Mouse (Mus musculus): ENCODE measurements around the gene Matk. TPM values are rescaled to one million over a fixed set of nuclear protein-coding genes. Genes with fewer than 3 reads are reported as not detected.

The Matk gene
- polyA plus RNA-seq, 1 experiment from 2014 or later: 3.6 TPM

- Histone ChIP-seq H3K4me1 (peaks cover 67% of the 10 kb centered on the region), H3K9me3 (no peaks in the 10 kb centered on the region), H3K27me3 (replicated peaks; ENCODE audit: low read depth, poor library complexity, severe bottlenecking) (no peaks in the 10 kb centered on the region), H3K27ac (replicated peaks) (peak overlapping the region; percentile 60), H3K36me3 (replicated peaks) (peaks cover 64% of the 10 kb centered on the region), H3K4me3 (peak overlapping the region; percentile 9; the same call in 1 of the 2 replicates)
- WGBS: 79% methylated on average over 4 of the region's 4 CpGs
- DNase-seq (ENCODE audit: low spot score): no peak
Measured at GRCm38 (mm10) chr10:81302288-81302687, 49.6 kb downstream of the Matk start.

DNA sequence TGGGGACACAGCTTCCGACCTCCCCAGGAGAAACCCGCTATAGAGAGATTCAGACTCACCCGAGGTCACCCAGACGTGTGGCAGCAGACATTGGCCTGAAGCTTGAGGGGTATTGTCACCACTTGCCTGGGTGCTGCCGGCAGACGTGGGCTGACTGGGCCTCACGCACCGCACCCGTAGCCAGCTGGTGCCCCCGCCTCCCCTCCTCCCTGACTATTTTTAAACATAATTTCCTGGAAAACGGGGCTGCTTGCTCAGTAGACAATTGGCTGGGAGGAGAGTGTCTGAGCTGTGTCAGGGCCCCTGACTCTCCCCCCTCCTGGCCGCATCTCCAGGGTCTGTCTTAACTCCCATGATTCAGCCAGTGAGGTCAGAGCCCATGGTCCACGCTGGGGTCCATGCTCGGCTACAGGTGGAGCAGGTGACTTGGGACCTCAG is 50.1 kb downstream of the Matk start:
- Histone ChIP-seq H3K27me3 (replicated peaks; ENCODE audit: low read depth, poor library complexity, severe bottlenecking) (no peaks in the 10 kb centered on the region), H3K27ac (replicated peaks) (peak overlapping the region; percentile 60), H3K36me3 (replicated peaks) (peaks cover 68% of the 10 kb centered on the region), H3K4me3 (peak overlapping the region; percentile 9; the same call in 1 of the 2 replicates), H3K9me3 (no peaks in the 10 kb centered on the region), H3K4me1 (peaks cover 62% of the 10 kb centered on the region)
- 81% methylated on average over 14 of the region's 14 CpGs for WGBS
- no peak for DNase-seq (ENCODE audit: low spot score)

DNA sequence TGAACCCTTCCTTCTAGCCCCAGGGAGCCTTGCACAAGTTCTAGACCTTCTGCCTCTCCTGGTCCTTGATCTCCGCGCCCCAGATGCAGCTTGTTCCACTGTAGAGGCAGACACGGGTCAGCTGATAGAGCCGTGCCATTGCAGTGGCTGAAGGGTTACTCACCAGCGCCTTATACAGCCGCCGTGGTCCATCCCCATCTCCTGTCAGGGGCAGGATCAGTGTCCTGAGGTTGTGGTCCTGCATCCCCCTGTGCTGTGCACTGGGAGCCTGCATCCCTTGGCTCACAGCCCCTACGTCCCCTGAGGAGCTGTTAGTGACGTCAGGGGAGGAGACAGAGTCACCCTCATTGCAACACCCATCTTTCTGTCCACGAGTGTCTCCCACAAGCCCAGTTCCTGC is 50.5 kb downstream of the Matk start:
- Histone ChIP-seq H3K27me3 (replicated peaks; ENCODE audit: low read depth, poor library complexity, severe bottlenecking) (no peaks in the 10 kb centered on the region), H3K27ac (replicated peaks) (peak overlapping the region; percentile 36), H3K36me3 (replicated peaks) (peaks cover 68% of the 10 kb centered on the region), H3K4me3 (0 out of 2 replicates have a peak overlapping the region, but pooled peaks have one; percentile 9), H3K9me3 (no peaks in the 10 kb centered on the region), H3K4me1 (peaks cover 57% of the 10 kb centered on the region)
- DNase-seq (ENCODE audit: low spot score): no peak
- WGBS: 78% methylated on average over 10 of the region's 10 CpGs

DNA sequence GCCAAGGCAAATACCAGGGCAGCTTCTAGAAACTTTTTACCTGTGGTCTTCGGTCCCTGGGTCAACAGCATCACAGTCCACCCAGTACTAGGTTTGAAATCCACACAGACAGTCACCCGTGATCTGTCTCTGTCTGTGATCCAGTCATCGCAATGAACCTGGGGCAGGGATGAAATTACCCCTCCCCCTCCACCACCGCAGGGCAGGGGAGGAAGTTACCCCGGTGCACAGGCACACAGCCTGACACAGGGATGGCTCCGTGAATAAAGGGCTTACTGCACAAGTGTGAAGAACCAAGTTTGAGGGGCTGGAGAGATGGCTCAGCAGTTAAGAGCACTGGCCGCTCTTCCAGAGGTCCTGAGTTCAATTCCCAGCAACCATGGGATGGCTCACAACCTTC is 51.0 kb downstream of the Matk start:
- no peak for DNase-seq (ENCODE audit: low spot score)
- 77% methylated on average over 7 of the region's 7 CpGs for WGBS
- no peaks in the 10 kb centered on the region for H3K27me3 ChIP-seq (replicated peaks; ENCODE audit: low read depth, poor library complexity, severe bottlenecking)
- H3K4me1 ChIP-seq: peaks cover 57% of the 10 kb centered on the region
- H3K4me3 ChIP-seq: no peak overlapping the region
- no peaks in the 10 kb centered on the region for H3K9me3 ChIP-seq
- peaks cover 68% of the 10 kb centered on the region for H3K36me3 ChIP-seq (replicated peaks)
- peak overlapping the region; percentile 36; the same call in 1 of the 2 replicates for H3K27ac ChIP-seq (replicated peaks)

GRCm38 (mm10) chr10:81304597-81305238 is 52.0 kb downstream of the Matk start:
- H3K4me1 ChIP-seq: peaks cover 48% of the 10 kb centered on the region
- 24% methylated on average over 8 of the region's 9 CpGs for whole genome bisulfite sequencing
- H3K36me3 ChIP-seq (replicated peaks): peaks cover 76% of the 10 kb centered on the region

GRCm38 (mm10) chr10:81305663-81306062 is 52.9 kb downstream of the Matk start:
- no peak overlapping the region for H3K27ac ChIP-seq (replicated peaks)
- H3K4me1 ChIP-seq: peaks cover 38% of the 10 kb centered on the region
- H3K36me3 ChIP-seq (replicated peaks): peaks cover 77% of the 10 kb centered on the region
- no peaks in the 10 kb centered on the region for H3K9me3 ChIP-seq
- WGBS: 93% methylated on average over 14 of the region's 14 CpGs
- no peak for DNase-seq (ENCODE audit: low spot score)
- no peaks in the 10 kb centered on the region for H3K27me3 ChIP-seq (replicated peaks; ENCODE audit: low read depth, poor library complexity, severe bottlenecking)
- no peak overlapping the region for H3K4me3 ChIP-seq

More at GRCm38 (mm10) chr10:81304597-81305238, 52.0 kb downstream of the Matk start:
- no peak overlapping the region for H3K4me3 ChIP-seq
- H3K27me3 ChIP-seq (replicated peaks; ENCODE audit: low read depth, poor library complexity, severe bottlenecking): no peaks in the 10 kb centered on the region
- peak; percentile 64 for DNase-seq (ENCODE audit: low spot score)
- H3K9me3 ChIP-seq: no peaks in the 10 kb centered on the region
- H3K27ac ChIP-seq (replicated peaks): no peak overlapping the region

DNA sequence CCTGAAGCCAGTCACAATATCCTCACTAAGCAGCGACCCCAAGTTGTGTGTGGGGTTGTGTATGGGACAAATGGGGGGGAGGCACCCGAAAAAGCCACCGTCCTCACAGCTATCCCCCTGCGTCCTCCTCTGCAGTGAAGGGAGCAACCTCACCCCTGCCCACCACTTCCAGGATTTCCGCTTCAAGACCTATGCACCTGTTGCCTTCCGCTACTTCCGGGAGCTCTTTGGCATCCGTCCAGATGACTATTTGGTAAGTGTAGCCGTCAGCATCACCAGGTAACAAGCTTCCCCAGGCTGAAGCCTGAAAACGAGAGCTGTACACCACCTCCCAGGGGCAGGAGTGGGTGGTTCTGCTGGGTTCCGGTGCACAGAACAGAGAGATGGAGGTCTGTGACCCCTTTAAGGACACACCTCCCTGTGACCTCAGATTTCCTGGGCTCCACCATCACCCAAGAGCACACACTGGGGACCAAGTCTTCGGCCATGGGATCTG is 53.5 kb downstream of the Matk start:
- no peak for DNase-seq (ENCODE audit: low spot score)
- H3K36me3 ChIP-seq (replicated peaks): peaks cover 79% of the 10 kb centered on the region

GRCm38 (mm10) chr10:81306837-81307682 is 54.3 kb downstream of the Matk start:
- H3K36me3 ChIP-seq (replicated peaks): peaks cover 81% of the 10 kb centered on the region
- WGBS: 94% methylated on average over 21 of the region's 21 CpGs

More for the DNA sequence above, 53.5 kb downstream of the Matk start:
- Histone ChIP-seq H3K27me3 (replicated peaks; ENCODE audit: low read depth, poor library complexity, severe bottlenecking) (no peaks in the 10 kb centered on the region), H3K4me1 (peaks cover 32% of the 10 kb centered on the region), H3K27ac (replicated peaks) (no peak overlapping the region), H3K4me3 (no peak overlapping the region), H3K9me3 (no peaks in the 10 kb centered on the region)
- WGBS: 95% methylated on average over 12 of the region's 12 CpGs

DNA sequence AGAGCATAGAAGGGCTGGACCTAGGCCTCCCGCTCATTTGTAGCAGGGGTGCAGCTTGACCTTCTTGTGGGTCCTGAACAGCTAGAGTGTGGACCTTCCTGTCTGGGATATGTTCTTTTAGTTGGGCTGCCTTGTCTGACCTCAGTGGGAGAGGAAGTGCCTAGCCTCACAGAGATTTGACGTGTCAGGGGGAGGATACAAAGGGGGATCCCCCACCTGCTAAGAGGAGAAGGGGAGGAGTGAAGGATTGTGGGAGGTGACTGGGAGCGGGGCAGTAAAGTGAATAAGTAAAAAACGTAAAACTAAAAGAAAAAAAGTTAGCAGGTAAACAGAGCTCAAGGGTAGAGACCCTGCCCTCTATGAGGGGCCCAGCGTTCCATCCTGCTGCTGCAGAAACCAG is 56.8 kb downstream of the Matk start:
- no peak overlapping the region for H3K27ac ChIP-seq (replicated peaks)

More at GRCm38 (mm10) chr10:81306837-81307682, 54.3 kb downstream of the Matk start:
- Histone ChIP-seq H3K4me1 (peaks cover 26% of the 10 kb centered on the region), H3K4me3 (no peak overlapping the region), H3K27me3 (replicated peaks; ENCODE audit: low read depth, poor library complexity, severe bottlenecking) (no peaks in the 10 kb centered on the region), H3K27ac (replicated peaks) (no peak overlapping the region), H3K9me3 (no peaks in the 10 kb centered on the region)
- DNase-seq (ENCODE audit: low spot score): no peak

More for the DNA sequence above, 56.8 kb downstream of the Matk start:
- Histone ChIP-seq H3K27me3 (replicated peaks; ENCODE audit: low read depth, poor library complexity, severe bottlenecking) (no peaks in the 10 kb centered on the region), H3K36me3 (replicated peaks) (peaks cover 96% of the 10 kb centered on the region), H3K9me3 (no peaks in the 10 kb centered on the region), H3K4me1 (peaks cover 2% of the 10 kb centered on the region), H3K4me3 (no peak overlapping the region)
- no peak for DNase-seq (ENCODE audit: low spot score)
- WGBS: 90% methylated on average over 5 of the region's 5 CpGs

Small RNAs within 50 kb of the gene (microRNA-seq; reads per million reads assigned to microRNA genes)
- gene Mir3057: 11.9 reads per million, percentile 22 among the genes with 10 or more reads in this experiment

Other genes starting within 250 kb of the Matk start
- gene Gng7, start 238.0 kb upstream of the Matk start, polyA plus RNA-seq (2016; fragmentation: Nextera tagmentation; extraction: Ambion mirVana): 6.5 and 6.7 TPM in 2 replicates
- gene Diras1, start 227.3 kb upstream of the Matk start, polyA plus RNA-seq (2016; fragmentation: Nextera tagmentation; extraction: Ambion mirVana): 1.4 and 1.9 TPM in 2 replicates
- gene Slc39a3, start 215.5 kb upstream of the Matk start, polyA plus RNA-seq (2016; fragmentation: Nextera tagmentation; extraction: Ambion mirVana): 14.0 and 16.9 TPM in 2 replicates
- gene Sgta, start 192.8 kb upstream of the Matk start, polyA plus RNA-seq (2016; fragmentation: Nextera tagmentation; extraction: Ambion mirVana): 289 and 290 TPM in 2 replicates
- gene Thop1, start 182.9 kb upstream of the Matk start, polyA plus RNA-seq (2016; fragmentation: Nextera tagmentation; extraction: Ambion mirVana): 102 and 109 TPM in 2 replicates
- gene Creb3l3, start 154.1 kb upstream of the Matk start, polyA plus RNA-seq (2016; fragmentation: Nextera tagmentation; extraction: Ambion mirVana): 0.60 TPM in 1 of 2 replicates, not detected in the other
- 222 and 225 TPM in 2 replicates for gene Map2k2, start 147.0 kb upstream of the Matk start, polyA plus RNA-seq (2016; fragmentation: Nextera tagmentation; extraction: Ambion mirVana)
- 10.4 and 11.7 TPM in 2 replicates for gene Zbtb7a, start 117.7 kb upstream of the Matk start, polyA plus RNA-seq (2016; fragmentation: Nextera tagmentation; extraction: Ambion mirVana)
- 62.2 and 66.3 TPM in 2 replicates for gene Pias4, start 85.0 kb upstream of the Matk start, polyA plus RNA-seq (2016; fragmentation: Nextera tagmentation; extraction: Ambion mirVana)
- 564 and 572 TPM in 2 replicates for gene Eef2, start 76.3 kb upstream of the Matk start, polyA plus RNA-seq (2016; fragmentation: Nextera tagmentation; extraction: Ambion mirVana)
- 51.5 and 53.2 TPM in 2 replicates for gene Dapk3, start 69.9 kb upstream of the Matk start, polyA plus RNA-seq (2016; fragmentation: Nextera tagmentation; extraction: Ambion mirVana)
- gene 4930442H23Rik, start 69.1 kb upstream of the Matk start, polyA plus RNA-seq (2016; fragmentation: Nextera tagmentation; extraction: Ambion mirVana): not detected in 2 replicates
- not detected in 2 replicates for gene Nmrk2, start 50.9 kb upstream of the Matk start, polyA plus RNA-seq (2016; fragmentation: Nextera tagmentation; extraction: Ambion mirVana)
- 2.5 and 3.6 TPM in 2 replicates for gene Atcay, start 22.1 kb upstream of the Matk start, polyA plus RNA-seq (2016; fragmentation: Nextera tagmentation; extraction: Ambion mirVana)
- 3.5 and 4.6 TPM in 2 replicates for gene Zfr2, start 19.8 kb upstream of the Matk start, polyA plus RNA-seq (2016; fragmentation: Nextera tagmentation; extraction: Ambion mirVana)
- gene Mrpl54, start 14.0 kb downstream of the Matk start, polyA plus RNA-seq (2016; fragmentation: Nextera tagmentation; extraction: Ambion mirVana): 223 and 237 TPM in 2 replicates
- gene Apba3, start 14.0 kb downstream of the Matk start, polyA plus RNA-seq (2016; fragmentation: Nextera tagmentation; extraction: Ambion mirVana): 57.2 and 57.5 TPM in 2 replicates
- 8.9 and 9.0 TPM in 2 replicates for gene Tjp3, start 38.6 kb downstream of the Matk start, polyA plus RNA-seq (2016; fragmentation: Nextera tagmentation; extraction: Ambion mirVana)
- gene Pip5k1c, start 40.0 kb downstream of the Matk start, polyA plus RNA-seq (2016; fragmentation: Nextera tagmentation; extraction: Ambion mirVana): 72.2 and 72.4 TPM in 2 replicates
- gene Cactin, start 68.2 kb downstream of the Matk start, polyA plus RNA-seq (2016; fragmentation: Nextera tagmentation; extraction: Ambion mirVana): 52.3 and 54.3 TPM in 2 replicates
- gene Tbxa2r, start 75.8 kb downstream of the Matk start, polyA plus RNA-seq (2016; fragmentation: Nextera tagmentation; extraction: Ambion mirVana): 3.1 and 3.6 TPM in 2 replicates
- gene Gipc3, start 90.3 kb downstream of the Matk start, polyA plus RNA-seq (2016; fragmentation: Nextera tagmentation; extraction: Ambion mirVana): not detected in 2 replicates
- gene Hmg20b, start 97.5 kb downstream of the Matk start, polyA plus RNA-seq (2016; fragmentation: Nextera tagmentation; extraction: Ambion mirVana): 114 and 122 TPM in 2 replicates
- 7.8 and 8.3 TPM in 2 replicates for gene Mfsd12, start 104.6 kb downstream of the Matk start, polyA plus RNA-seq (2016; fragmentation: Nextera tagmentation; extraction: Ambion mirVana)
- gene 4930404N11Rik, start 112.9 kb downstream of the Matk start, polyA plus RNA-seq (2016; fragmentation: Nextera tagmentation; extraction: Ambion mirVana): 0.47 and 0.76 TPM in 2 replicates
- 134 and 142 TPM in 2 replicates for gene Fzr1, start 125.6 kb downstream of the Matk start, polyA plus RNA-seq (2016; fragmentation: Nextera tagmentation; extraction: Ambion mirVana)
- 105 and 109 TPM in 2 replicates for gene Dohh, start 131.5 kb downstream of the Matk start, polyA plus RNA-seq (2016; fragmentation: Nextera tagmentation; extraction: Ambion mirVana)
- gene Gm48551, start 131.5 kb downstream of the Matk start, polyA plus RNA-seq (2016; fragmentation: Nextera tagmentation; extraction: Ambion mirVana): 2.7 TPM in 2 replicates
- 1.8 and 3.1 TPM in 2 replicates for gene Gm48552, start 136.1 kb downstream of the Matk start, polyA plus RNA-seq (2016; fragmentation: Nextera tagmentation; extraction: Ambion mirVana)
- gene Smim24, start 140.1 kb downstream of the Matk start, polyA plus RNA-seq (2016; fragmentation: Nextera tagmentation; extraction: Ambion mirVana): 2.0 and 2.8 TPM in 2 replicates
- 12.5 and 20.2 TPM in 2 replicates for gene Nfic, start 202.7 kb downstream of the Matk start, polyA plus RNA-seq (2016; fragmentation: Nextera tagmentation; extraction: Ambion mirVana)
- 1.2 and 2.3 TPM in 2 replicates for gene Celf5, start 229.8 kb downstream of the Matk start, polyA plus RNA-seq (2016; fragmentation: Nextera tagmentation; extraction: Ambion mirVana)
- gene Ncln, start 243.5 kb downstream of the Matk start, polyA plus RNA-seq (2016; fragmentation: Nextera tagmentation; extraction: Ambion mirVana): 85.2 and 94.3 TPM in 2 replicates
- gene S1pr4, start 247.2 kb downstream of the Matk start, polyA plus RNA-seq (2016; fragmentation: Nextera tagmentation; extraction: Ambion mirVana): 0.28 and 0.51 TPM in 2 replicates

Measured in embryonic facial prominence, embryonic 10.5 days (tissue).